Mouse (Mus musculus): ENCODE measurements around the gene Hoxc8. TPM values are rescaled to one million over a fixed set of nuclear protein-coding genes. Genes with fewer than 3 reads are reported as not detected.

Hoxc8 gene
- polyA plus RNA-seq, 1 experiment: 2.6 TPM

DNA sequence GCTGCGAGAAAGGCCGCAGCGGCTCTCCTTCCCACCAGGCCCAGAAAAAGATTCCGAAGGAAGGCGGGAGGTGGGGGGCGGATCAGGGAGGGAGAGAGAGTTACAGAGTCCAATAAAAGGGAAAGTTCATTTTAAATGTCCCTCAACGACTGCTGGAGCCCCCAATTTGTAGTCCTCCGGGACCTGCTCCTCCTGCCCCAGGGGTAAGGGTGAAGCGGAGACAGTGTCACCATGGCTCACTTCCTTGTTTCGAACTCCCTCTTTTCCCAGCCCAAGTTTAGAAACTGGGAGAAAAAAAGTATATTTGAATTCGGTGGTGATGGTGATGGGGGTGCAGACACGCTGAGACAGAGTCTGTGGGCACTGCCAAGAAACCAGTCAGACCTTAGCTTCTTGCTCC, 50.2 kb downstream of the Hoxc8 start:
- Histone ChIP-seq H3K4me3 (replicated peaks; ENCODE audit: control insufficient read depth, low read depth, low read length) (no peak overlapping the region), H3K4me1 (ENCODE audit: control insufficient read depth, insufficient read depth, low read length) (no peaks in the 10 kb centered on the region), H3K27ac (ENCODE audit: control insufficient read depth, insufficient read depth, low read depth, low read length, poor library complexity) (no peak overlapping the region)
- WGBS: 44% methylated on average over 12 of the region's 12 CpGs
- no peak for TF ChIP-seq POLR2A (IDR thresholded peaks at IDR 0.05; ENCODE audit: borderline replicate concordance, control insufficient read depth, low read depth, low read length)
- no peak for TF ChIP-seq CTCF (IDR thresholded peaks at IDR 0.05; ENCODE audit: control insufficient read depth, insufficient read depth, low read length)

GRCm38 (mm10) chr15:103041613-103042012, 51.2 kb downstream of the Hoxc8 start:
- 35% methylated on average over 5 of the region's 5 CpGs for WGBS
- TF ChIP-seq CTCF (IDR thresholded peaks at IDR 0.05; ENCODE audit: control insufficient read depth, insufficient read depth, low read length): no peak
- TF ChIP-seq POLR2A (IDR thresholded peaks at IDR 0.05; ENCODE audit: borderline replicate concordance, control insufficient read depth, low read depth, low read length): no peak
- Histone ChIP-seq H3K27ac (ENCODE audit: control insufficient read depth, insufficient read depth, low read depth, low read length, poor library complexity) (no peak overlapping the region), H3K4me1 (ENCODE audit: control insufficient read depth, insufficient read depth, low read length) (no peaks in the 10 kb centered on the region), H3K4me3 (replicated peaks; ENCODE audit: control insufficient read depth, low read depth, low read length) (no peak overlapping the region)

DNA sequence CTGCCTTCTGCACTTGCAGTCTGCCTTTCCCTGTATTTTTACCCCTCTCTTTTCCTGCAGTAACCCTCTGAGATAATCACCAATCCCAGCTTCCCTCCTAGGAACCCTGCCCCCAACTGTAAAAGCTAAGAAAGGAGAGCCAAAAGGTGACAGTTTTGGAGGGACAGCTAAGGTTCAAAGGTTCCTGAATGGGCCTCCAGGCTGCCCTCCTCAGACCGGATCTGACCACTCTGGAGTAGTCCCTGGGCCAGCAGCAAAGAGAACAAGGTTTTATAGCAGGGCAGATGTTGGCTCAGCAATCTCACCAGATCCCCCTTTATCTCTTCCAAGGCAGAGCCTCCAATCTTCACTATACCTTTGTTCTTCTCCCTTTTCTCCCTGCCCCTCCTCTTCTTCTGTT, 51.8 kb downstream of the Hoxc8 start:
- H3K4me3 ChIP-seq (replicated peaks; ENCODE audit: control insufficient read depth, low read depth, low read length): no peak overlapping the region
- H3K27ac ChIP-seq (ENCODE audit: control insufficient read depth, insufficient read depth, low read depth, low read length, poor library complexity): no peak overlapping the region
- no peaks in the 10 kb centered on the region for H3K4me1 ChIP-seq (ENCODE audit: control insufficient read depth, insufficient read depth, low read length)
- WGBS: 21% methylated on average over 1 of the region's 1 CpGs
- no peak for TF ChIP-seq CTCF (IDR thresholded peaks at IDR 0.05; ENCODE audit: control insufficient read depth, insufficient read depth, low read length)
- TF ChIP-seq POLR2A (IDR thresholded peaks at IDR 0.05; ENCODE audit: borderline replicate concordance, control insufficient read depth, low read depth, low read length): no peak

Other genes starting within 250 kb of the Hoxc8 start
- not detected in 2 replicates for gene Hoxc13, start 69.5 kb upstream of the Hoxc8 start, polyA plus RNA-seq (2011; ENCODE audit: insufficient read depth, insufficient read length, low replicate concordance, missing spikeins)
- not detected in 2 replicates for gene Hoxc12, start 53.9 kb upstream of the Hoxc8 start, polyA plus RNA-seq (2011; ENCODE audit: insufficient read depth, insufficient read length, low replicate concordance, missing spikeins)
- not detected in 2 replicates for gene Hoxc11, start 36.2 kb upstream of the Hoxc8 start, polyA plus RNA-seq (2011; ENCODE audit: insufficient read depth, insufficient read length, low replicate concordance, missing spikeins)
- gene Hoxc10, start 23.8 kb upstream of the Hoxc8 start, polyA plus RNA-seq (2011; ENCODE audit: insufficient read depth, insufficient read length, low replicate concordance, missing spikeins): 1.3 and 1.5 TPM in 2 replicates
- gene Hoxc5, start 23.2 kb upstream of the Hoxc8 start, polyA plus RNA-seq (2011; ENCODE audit: insufficient read depth, insufficient read length, low replicate concordance, missing spikeins): 0.80 TPM in 1 of 2 replicates, not detected in the other
- gene Hoxc9, start 14.2 kb upstream of the Hoxc8 start, polyA plus RNA-seq (2011; ENCODE audit: insufficient read depth, insufficient read length, low replicate concordance, missing spikeins): 0.68 TPM in 1 of 2 replicates, not detected in the other
- gene Hoxc6, start 7.7 kb downstream of the Hoxc8 start, polyA plus RNA-seq (2011; ENCODE audit: insufficient read depth, insufficient read length, low replicate concordance, missing spikeins): 2.4 and 2.6 TPM in 2 replicates
- gene Hoxc4, start 28.3 kb downstream of the Hoxc8 start, polyA plus RNA-seq (2011; ENCODE audit: insufficient read depth, insufficient read length, low replicate concordance, missing spikeins): 1.1 and 1.5 TPM in 2 replicates
- gene Smug1, start 176.5 kb downstream of the Hoxc8 start, polyA plus RNA-seq (2011; ENCODE audit: insufficient read depth, insufficient read length, low replicate concordance, missing spikeins): 3.0 and 3.9 TPM in 2 replicates
- 178 and 226 TPM in 2 replicates for gene Cbx5, start 249.2 kb downstream of the Hoxc8 start, polyA plus RNA-seq (2011; ENCODE audit: insufficient read depth, insufficient read length, low replicate concordance, missing spikeins)
- gene Hnrnpa1, start 249.8 kb downstream of the Hoxc8 start, polyA plus RNA-seq (2011; ENCODE audit: insufficient read depth, insufficient read length, low replicate concordance, missing spikeins): 406 and 641 TPM in 2 replicates

Data from bone marrow, adult 2 months (tissue).